Mouse (Mus musculus): ENCODE measurements around the gene Map3k11. TPM values are rescaled to one million over a fixed set of nuclear protein-coding genes. Genes with fewer than 3 reads are reported as not detected.
A peak's percentile ranks its signal among the peaks of the same experiment; 100 is the strongest.

The Map3k11 gene
- total RNA-seq, 1 experiment from 2014 or later = 49.7 TPM

- DNase-seq = peak; percentile 73
Observed at GRCm38 (mm10) chr19:5711218-5711617, 22.7 kb downstream of the Map3k11 start.

- DNase-seq = no peak
Observed at GRCm38 (mm10) chr19:5711907-5712460, 23.4 kb downstream of the Map3k11 start.

GRCm38 (mm10) chr19:5713255-5713654 is 24.7 kb downstream of the Map3k11 start:
- no peak for DNase-seq

- DNase-seq = peak; percentile 49
Observed at GRCm38 (mm10) chr19:5713730-5714129, 25.2 kb downstream of the Map3k11 start.

- DNase-seq = no peak
Observed at GRCm38 (mm10) chr19:5715793-5716688, 27.5 kb downstream of the Map3k11 start.

- DNase-seq = no peak
Observed at GRCm38 (mm10) chr19:5716955-5717354, 28.4 kb downstream of the Map3k11 start.

- DNase-seq = no peak
Observed at GRCm38 (mm10) chr19:5721233-5721632, 32.7 kb downstream of the Map3k11 start.

- DNase-seq = no peak
Observed at GRCm38 (mm10) chr19:5722848-5723425, 34.4 kb downstream of the Map3k11 start.

GRCm38 (mm10) chr19:5723934-5724548 is 35.5 kb downstream of the Map3k11 start:
- no peak for DNase-seq

- peak; percentile 74 for DNase-seq
Observed at GRCm38 (mm10) chr19:5724549-5724941, 36.0 kb downstream of the Map3k11 start.

GRCm38 (mm10) chr19:5725029-5725707 is 36.6 kb downstream of the Map3k11 start:
- no peak for DNase-seq

- DNase-seq = peak; percentile 85
Observed at GRCm38 (mm10) chr19:5725767-5726515, 37.4 kb downstream of the Map3k11 start, which contains the start of gene Ehbp1l1. Ehbp1l1 (minus strand) TSS chr19:5726317.

- DNase-seq = no peak
Observed at GRCm38 (mm10) chr19:5726961-5727578, 38.5 kb downstream of the Map3k11 start.

GRCm38 (mm10) chr19:5727701-5728100 is 39.2 kb downstream of the Map3k11 start:
- peak; percentile 89 for DNase-seq

- DNase-seq = peak; percentile 70
Observed at GRCm38 (mm10) chr19:5728631-5729443, 40.3 kb downstream of the Map3k11 start.

- DNase-seq = peak; percentile 93
Observed at GRCm38 (mm10) chr19:5729444-5729815, 40.9 kb downstream of the Map3k11 start, which contains the start of gene Fam89b. Fam89b (minus strand) TSS chr19:5729653.

- no peak for DNase-seq
Observed at GRCm38 (mm10) chr19:5730314-5731186, 42.0 kb downstream of the Map3k11 start.

- DNase-seq = peak; percentile 92
Observed at GRCm38 (mm10) chr19:5731264-5731978, 42.9 kb downstream of the Map3k11 start.

All from adrenal gland, postnatal 25 days (tissue).